Mouse (Mus musculus) common myeloid progenitor, adult 5-6 weeks (primary cell): ENCODE data around the gene Rbbp6. TPM values are rescaled to one million over a fixed set of nuclear protein-coding genes. Genes with fewer than 3 reads are reported as not detected.

Experiments used
- ATAC-seq: replicated peaks from 2 replicates; pipeline ENCODE4 v1.8.0; 2016; ENCODE audit warnings: low read depth, mild to moderate bottlenecking, moderate TSS enrichment, inconsistent platforms; ENCODE audit not compliant: poor library complexity, severe bottlenecking
- total RNA-seq: library from RNA; stranded (forward); fragments of 200-1000, 187-1606 nt; gene quantifications from 2 replicates; pipeline ENCODE4 v1.2.3, GENCODE M21; 2017

Rbbp6 gene
- total RNA-seq, 1 experiment from 2014 or later: 101 TPM

GRCm38 (mm10) chr7:123035314-123035713 lies 69.8 kb downstream of the Rbbp6 start:
- ATAC-seq: no peak

GRCm38 (mm10) chr7:123039302-123039701 lies 73.8 kb downstream of the Rbbp6 start:
- ATAC-seq: no peak

- no peak for ATAC-seq
These were observed 79.7 kb downstream of the Rbbp6 start for GRCm38 (mm10) chr7:123045146-123045545.

GRCm38 (mm10) chr7:123046473-123047091 lies 81.1 kb downstream of the Rbbp6 start:
- ATAC-seq: no peak

Other genes with a start within 250 kb of the Rbbp6 start
- gene Tnrc6a, start 158.2 kb downstream of the Rbbp6 start, total RNA-seq: 29.6 and 62.6 TPM in 2 replicates
- 0.46 TPM in 1 of 2 replicates, not detected in the other for gene Slc5a11, start 249.1 kb downstream of the Rbbp6 start, total RNA-seq